Mouse (Mus musculus) neural tube, embryonic 10.5 days (tissue): ENCODE results near the gene Bahcc1.

Source experiments
- DNase-seq: peaks from one replicate; pipeline ENCODE4 v3.0.0-alpha.2; 2017; ENCODE audit warnings: low spot score; ENCODE audit errors: extremely low spot score

The Bahcc1 gene

DNA sequence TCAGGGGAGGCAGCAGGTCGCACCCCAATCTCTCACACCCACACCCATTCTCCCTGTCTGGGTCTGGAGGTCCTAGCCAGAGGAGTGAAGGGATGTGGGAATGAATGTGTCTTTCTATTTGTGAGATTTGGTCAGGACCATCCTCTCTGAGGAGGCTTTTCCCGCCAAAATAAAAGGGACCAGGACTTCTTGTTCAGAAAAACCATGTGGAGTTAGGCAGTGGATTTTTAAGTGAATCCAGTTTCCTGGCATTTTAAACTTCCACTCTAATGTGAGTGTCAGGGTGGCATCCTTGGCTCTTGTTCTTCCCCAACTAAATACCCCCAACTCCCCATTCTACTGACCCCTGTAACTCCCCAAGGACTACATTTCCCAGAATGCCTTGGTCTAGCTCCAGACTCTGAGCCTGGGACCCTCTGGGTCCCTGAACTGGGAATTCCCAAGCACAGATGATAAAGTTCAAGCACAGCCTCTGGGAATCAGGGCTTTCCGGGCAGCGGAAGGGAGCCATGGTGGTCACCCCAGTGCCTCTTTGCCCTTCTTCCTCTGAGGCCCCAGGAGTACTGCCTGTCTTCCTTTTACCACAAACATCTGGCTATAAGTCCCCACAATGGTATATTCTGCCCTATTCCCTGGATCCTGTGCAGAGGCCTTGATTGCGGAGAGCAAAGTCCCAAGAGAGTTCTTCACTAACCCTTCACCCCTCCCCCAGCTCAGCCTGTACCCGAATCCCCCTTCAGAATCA lies 9.4 kb downstream of the Bahcc1 start:
- DNase-seq, result no peak

DNA sequence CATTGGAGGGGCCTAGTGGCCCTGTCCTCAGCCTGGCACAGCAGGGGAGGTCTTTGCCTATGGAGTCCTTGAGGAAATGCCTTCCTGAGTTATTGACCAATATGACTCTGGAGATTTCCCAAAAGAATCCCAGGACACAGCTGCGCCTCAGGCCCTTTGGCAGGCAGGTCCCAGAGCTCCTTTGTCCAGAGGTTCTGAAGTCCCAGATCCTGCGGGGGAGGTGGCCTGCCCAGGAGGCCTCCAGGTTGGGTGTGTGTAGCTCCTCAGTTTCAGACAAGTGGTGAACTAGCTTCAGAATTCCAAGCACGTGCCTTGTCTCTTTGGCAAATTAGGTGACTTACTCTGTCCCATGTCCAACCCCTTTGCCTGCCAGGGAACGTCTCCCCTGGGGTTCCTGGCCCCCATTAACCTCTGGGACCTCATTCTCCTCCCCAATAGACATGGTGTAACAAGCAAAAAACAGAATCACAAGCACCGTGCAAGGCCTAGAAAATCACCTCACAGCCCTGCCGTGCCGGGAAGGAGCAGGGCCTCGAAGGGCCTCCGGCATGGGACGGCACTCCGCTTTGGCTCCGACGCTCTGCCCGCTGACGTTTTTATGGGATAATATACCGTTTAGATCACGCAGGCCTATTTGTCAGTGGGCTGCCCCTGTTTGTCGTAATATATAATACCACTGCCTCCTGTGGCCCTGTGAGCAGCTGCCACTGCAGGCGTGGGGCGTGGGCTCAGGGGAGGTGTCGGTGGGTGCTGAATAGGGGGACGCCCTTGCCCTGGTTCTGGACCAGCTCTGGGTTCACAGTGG lies 10.2 kb downstream of the Bahcc1 start:
- no peak for DNase-seq

- no peak for DNase-seq
Measured at GRCm38 (mm10) chr11:120243531-120243820, 10.7 kb downstream of the Bahcc1 start.

DNA sequence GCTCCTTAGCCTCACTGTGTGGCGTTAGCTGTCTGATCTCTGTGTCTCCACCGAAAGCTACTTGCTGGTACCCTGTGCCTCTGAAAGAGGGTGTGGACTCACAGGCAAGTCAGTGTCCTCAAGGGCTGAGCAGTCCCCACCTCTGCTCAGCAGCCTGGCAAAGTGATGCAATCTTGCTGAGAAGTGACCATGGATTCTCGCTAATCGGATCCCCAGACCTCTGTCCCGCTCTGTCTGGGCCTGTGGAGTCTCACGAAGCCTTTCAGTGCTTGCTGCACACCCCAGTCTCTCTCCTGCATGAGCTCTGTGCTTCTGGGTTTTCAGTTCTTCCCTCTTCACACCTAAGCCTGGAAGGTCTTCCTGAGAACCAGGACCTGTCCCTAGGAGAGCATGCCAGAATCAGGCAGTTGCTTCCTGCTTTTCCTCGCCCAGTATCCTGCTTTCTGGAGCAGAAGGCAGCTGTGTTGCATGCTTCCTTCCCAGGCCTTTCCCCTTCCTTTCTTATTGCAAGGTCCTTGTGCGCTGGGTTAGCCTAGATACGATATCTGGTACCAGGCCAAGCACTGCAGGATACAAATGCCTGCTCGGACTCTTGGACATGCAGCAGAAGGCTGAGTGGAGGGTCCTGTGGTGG lies 15.5 kb downstream of the Bahcc1 start:
- no peak for DNase-seq

DNA sequence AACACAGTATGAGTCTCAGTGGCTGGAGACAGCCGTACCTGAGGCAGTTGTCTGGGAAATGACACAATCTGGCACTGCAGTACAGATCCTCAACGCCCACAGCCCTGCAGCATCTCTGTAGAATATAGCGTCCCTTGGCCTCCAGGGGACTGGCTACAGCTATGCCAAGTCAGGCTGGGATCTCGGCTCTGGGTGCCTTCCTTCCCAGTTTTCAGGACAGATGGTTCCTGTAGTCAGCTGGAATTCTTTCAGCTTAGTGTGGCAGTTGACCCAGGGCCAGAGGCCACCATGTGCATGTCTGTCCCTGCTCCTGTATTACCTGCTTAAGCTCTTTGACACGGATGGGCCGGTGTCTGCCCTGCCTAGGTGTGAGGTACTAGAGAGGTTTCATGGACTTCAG lies 16.2 kb downstream of the Bahcc1 start:
- no peak for DNase-seq

- DNase-seq, result no peak
Measured at GRCm38 (mm10) chr11:120250991-120251949, 18.5 kb downstream of the Bahcc1 start.

- DNase-seq, result no peak
Measured at GRCm38 (mm10) chr11:120251950-120252308, 19.2 kb downstream of the Bahcc1 start.

DNA sequence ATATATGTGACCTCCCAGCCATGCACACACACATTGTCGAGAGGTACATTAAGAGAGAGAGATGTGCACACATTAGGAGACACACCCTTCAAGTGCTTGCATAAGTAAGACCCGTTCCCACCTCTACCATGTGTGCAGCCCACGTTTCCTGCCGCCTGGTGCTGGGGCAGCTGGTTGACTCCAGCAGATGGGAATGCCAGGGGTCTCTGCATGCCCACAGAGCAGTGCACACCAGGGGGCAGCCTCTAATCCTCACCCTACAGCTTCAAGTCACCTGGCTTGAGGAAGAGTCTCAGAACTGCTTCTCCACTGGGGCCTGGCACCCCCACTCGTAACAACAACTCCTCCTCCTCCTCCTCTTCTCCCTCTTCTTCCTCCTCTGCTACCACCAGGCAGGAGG lies 19.7 kb downstream of the Bahcc1 start:
- no peak for DNase-seq

DNA sequence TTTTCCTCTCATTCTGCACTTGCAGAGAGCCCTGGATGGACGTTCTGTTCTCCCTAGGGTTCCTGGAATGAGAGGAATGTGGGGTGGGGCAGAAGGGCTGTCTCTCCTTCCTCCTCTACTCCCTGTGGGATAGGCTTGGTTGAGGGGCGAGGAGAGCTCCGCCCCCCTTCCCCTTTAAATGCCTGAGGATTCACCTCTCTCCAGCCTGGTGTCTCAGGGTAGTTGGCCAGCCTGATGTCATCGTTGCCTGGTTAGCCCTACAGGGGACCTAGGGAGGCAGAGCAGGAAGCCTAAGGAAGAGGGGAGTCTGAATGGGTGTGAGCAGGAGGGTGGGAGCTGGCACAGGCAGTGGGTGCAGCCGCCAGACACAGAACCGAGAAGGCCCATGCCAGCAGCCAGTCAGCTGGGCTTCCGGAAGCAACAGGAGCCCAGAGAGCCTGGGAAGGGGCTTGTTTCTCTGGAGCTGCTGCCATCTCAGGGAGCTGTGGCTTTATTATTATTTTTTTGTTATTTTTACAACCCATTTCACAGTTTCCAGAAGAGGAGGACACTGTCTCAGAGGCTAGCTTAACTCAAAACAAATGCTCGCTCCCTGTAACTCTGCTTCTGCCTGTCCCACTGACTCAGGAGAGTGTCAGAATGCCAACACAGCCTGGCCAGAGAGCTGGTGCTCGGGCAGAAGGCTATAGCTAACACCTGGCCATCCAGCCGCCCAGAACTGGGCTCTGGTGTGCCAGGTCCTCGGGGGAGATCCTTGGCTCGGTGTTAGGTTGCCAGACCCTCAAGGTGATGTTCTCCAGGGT lies 20.3 kb downstream of the Bahcc1 start:
- DNase-seq, result no peak

DNA sequence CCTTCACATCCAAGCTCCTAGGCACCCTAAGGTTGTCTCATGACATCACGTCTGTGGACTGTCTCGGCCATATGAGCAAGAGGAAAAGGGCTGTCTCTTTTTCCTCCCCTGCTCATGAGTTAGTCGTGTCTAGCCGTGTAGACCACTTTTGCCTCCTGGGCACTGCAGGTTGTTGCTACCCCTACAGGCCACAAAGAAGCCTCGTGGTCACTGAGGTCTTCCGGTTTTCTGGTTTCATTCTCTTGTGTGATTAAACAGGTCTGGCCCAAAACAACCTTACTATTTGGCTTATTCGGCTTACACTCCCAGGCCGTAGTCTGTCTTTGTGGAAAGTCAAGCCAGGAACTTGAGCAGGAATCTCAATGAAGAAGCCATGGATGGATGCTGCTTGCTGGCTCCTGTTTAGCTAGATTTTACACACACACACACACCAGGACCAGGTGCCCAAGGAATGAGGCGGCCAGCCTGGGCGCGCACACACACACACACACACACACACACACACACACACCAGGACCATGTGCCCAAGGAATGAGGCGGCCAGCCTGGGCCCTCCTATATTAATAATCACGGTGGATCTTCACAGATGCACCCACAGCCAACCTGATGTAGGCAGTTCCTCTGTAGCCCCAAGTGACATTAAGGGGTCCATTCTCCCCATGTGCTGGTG lies 21.0 kb downstream of the Bahcc1 start:
- DNase-seq, result no peak

DNA sequence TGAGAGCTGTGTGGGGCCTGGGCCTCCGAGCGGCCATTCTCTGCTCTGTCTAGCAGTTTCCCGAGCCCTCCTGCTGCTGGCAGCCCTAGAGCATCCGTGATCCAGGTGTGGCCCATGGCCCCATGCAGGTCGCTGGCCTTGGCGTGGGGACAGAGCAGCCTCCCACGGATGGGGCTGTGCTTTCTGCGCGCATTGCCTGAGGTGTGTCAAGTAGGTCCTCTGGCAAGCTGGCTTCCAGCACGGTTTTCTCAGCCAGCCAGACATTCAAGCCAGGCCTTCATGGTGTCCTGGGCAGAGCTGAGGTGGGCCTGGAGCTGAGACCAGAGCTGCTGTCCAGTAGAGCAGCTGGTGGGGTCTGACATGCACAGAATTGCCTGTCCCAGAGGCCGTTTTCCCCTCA lies 21.7 kb downstream of the Bahcc1 start:
- DNase-seq, result no peak

- no peak for DNase-seq
Measured at GRCm38 (mm10) chr11:120255038-120255437, 22.3 kb downstream of the Bahcc1 start.

- no peak for DNase-seq
Measured at GRCm38 (mm10) chr11:120255499-120255898, 22.8 kb downstream of the Bahcc1 start.

DNA sequence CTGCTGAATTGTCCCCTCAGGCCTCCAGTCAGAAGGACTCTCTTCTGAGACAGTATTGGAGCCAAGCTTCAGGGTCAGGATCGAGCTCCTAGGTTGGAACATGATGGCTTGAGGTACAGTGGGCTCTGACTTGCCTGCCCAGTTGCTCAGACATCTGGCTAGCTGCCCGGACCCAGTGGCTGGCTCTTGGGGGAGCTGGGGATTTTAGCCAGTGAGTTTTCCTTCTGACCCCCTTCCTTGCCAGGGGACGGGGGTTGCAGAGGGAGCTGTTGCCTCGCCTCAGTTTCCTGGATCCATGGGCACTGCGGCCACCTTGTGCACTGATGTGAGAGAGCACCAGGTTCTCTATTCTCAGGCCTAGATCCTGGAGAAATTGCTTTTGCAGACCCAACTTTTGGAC lies 23.4 kb downstream of the Bahcc1 start:
- no peak for DNase-seq

GRCm38 (mm10) chr11:120256543-120256942 lies 23.8 kb downstream of the Bahcc1 start:
- DNase-seq, result no peak

DNA sequence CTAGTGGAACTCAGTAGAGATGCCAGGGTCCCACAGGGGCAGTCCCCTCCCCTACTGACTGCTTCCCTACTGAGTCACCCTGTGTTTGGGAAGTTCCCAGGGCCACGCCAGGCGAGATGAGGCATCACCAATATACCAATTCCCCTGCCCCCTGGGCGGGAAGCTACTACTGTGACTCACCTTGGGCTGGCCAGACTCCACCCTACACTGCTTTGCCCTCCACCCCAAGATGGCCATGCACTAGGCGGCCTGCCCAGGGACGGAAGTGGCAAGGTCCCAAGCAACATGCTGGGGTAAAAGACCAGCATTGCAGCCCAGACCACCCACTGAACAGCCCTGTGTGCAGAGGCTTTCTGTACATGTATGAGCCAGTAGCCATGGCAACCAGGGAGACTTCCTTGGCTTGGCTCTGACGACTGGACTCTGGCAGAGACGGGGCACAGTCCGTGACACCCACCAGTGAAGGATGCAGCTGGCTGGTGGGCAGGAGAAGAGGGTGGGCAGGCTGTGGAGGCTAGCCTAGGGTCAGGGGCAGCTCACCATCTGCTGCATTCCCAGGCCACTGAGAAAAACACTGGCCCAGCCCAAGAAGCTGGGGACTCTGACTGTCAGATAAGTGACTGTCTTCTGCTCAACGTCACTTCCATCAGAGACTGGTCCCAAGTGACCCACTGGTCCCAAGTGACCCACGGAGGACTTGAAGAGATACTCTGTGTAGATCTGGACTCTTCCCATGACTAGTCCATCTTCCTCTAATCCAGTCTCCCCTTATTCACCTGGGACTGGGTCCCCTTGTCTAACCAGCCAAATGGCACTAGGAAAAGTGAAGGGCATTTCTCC lies 24.5 kb downstream of the Bahcc1 start:
- no peak for DNase-seq

DNA sequence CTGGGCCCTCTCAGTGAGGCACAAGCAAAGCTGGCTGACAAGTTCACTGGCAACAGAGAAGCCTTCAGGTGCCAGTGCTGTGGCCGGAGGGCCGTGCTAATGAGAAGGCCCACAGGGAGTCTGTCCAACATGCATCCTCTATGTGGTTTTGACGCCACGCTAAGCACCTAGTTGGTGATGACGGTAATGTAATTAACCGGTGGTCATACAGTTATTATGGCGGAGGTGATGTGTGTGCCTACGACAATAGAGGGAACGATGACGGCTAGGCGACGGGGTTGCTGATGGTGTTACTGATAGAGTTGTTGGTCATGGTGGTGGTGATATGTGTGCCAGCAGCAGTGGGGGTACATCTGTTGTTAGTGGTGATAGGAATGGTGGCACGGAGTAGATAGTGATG lies 25.2 kb downstream of the Bahcc1 start:
- no peak for DNase-seq

DNA sequence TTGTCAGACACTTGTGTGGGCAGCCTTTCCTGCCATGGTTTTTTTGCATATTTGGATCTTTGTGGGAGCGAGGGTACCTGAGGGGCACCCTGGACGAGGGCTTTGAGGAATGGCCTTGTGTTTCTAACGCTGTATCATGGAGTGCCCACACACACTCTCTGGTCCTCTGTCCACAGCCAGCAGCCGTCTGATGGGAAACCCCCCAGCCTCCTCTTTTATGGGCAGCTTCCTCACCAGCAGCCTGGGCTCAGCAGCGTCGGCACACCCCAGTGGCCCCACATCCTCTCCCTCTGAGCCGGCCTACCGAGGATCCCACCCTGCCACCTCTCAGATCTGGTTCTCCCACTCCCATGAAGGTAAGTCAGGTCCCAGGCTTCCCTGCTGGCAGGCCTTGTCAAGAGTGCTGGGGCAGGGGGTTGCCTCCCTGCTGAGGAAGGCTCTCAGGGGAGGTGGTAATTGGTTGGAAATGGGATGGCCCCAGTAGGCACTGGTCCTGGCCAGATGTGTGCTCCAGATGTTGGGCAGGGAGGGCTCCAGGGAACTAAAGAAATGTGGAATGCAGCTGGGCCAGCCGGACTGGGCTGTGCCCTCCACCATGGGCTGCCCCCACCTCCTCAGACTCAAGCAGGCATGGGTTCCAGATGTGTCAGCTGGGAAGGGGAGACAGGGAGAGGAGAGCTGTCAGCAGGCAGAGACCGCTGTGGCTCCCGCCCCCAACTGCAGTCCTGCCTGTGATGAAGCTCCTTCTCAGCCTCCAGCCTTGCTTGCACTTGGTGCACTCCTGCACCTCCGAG lies 26.3 kb downstream of the Bahcc1 start:
- DNase-seq, result peak; percentile 59
